Mouse (Mus musculus): ENCODE results near the gene Mettl23.
"Not testable (repeated sequence)": the region's sequence is repeated elsewhere in the genome, so short reads cannot be mapped to it uniquely, and the experiment has no call there.

Mettl23 gene

GRCm38 (mm10) chr11:116882446-116882845, 39.4 kb downstream of the Mettl23 start:
- DNase-seq (ENCODE audit: low read depth, low spot score), result no peak

- DNase-seq (ENCODE audit: low read depth, low spot score), result no peak
Measured at GRCm38 (mm10) chr11:116884061-116884460, 41.0 kb downstream of the Mettl23 start.

- DNase-seq (ENCODE audit: low read depth, low spot score), result no peak
Measured at GRCm38 (mm10) chr11:116885275-116886151, 42.4 kb downstream of the Mettl23 start.

GRCm38 (mm10) chr11:116887136-116887535, 44.1 kb downstream of the Mettl23 start:
- no peak for DNase-seq (ENCODE audit: low read depth, low spot score)

GRCm38 (mm10) chr11:116893532-116894442, 50.7 kb downstream of the Mettl23 start:
- no peak for DNase-seq (ENCODE audit: low read depth, low spot score)

- DNase-seq (ENCODE audit: low read depth, low spot score), result no peak
Measured at GRCm38 (mm10) chr11:116895402-116895801, 52.3 kb downstream of the Mettl23 start.

GRCm38 (mm10) chr11:116899247-116899646, 56.2 kb downstream of the Mettl23 start:
- no peak for DNase-seq (ENCODE audit: low read depth, low spot score)

GRCm38 (mm10) chr11:116902588-116902987, 59.5 kb downstream of the Mettl23 start:
- not testable (repeated sequence) for DNase-seq (ENCODE audit: low read depth, low spot score)
